Mouse (Mus musculus): ENCODE results near the gene Kcp. TPM values are rescaled to one million over a fixed set of nuclear protein-coding genes. Genes with fewer than 3 reads are reported as not detected.

The Kcp gene
- total RNA-seq, 2 experiments from 2014 or later: 1.5 to 1.8 TPM

- no peak for DNase-seq (ENCODE audit: low spot score in 2 of 2)
- intact Hi-C loops (cut with DNase I): no loop called here
Observed at GRCm38 (mm10) chr6:29525256-29525655, 17.5 kb upstream of the Kcp start.

GRCm38 (mm10) chr6:29524034-29524489 lies 16.3 kb upstream of the Kcp start:
- peak in 1 of 2 experiments; percentile 27 for DNase-seq (ENCODE audit: low spot score in 2 of 2)
- intact Hi-C loops (cut with DNase I): no loop called here

GRCm38 (mm10) chr6:29523301-29524033 lies 15.7 kb upstream of the Kcp start:
- intact Hi-C loops (cut with DNase I): no loop called here
- no peak for DNase-seq (ENCODE audit: low spot score in 2 of 2)

GRCm38 (mm10) chr6:29522626-29523300 lies 15.0 kb upstream of the Kcp start:
- intact Hi-C loops (cut with DNase I): no loop called here
- no peak for DNase-seq (ENCODE audit: low spot score in 2 of 2)

- intact Hi-C loops (cut with DNase I): loop anchor here (5.0 kb wide), 1 partner anchor 130 kb away; no protein-coding TSS in a partner anchor
- peak; percentile 53 to 72 for DNase-seq (ENCODE audit: low spot score in 2 of 2)
Observed at GRCm38 (mm10) chr6:29517139-29517538, 9.4 kb upstream of the Kcp start.

- no peak for DNase-seq (ENCODE audit: low spot score in 2 of 2)
- intact Hi-C loops (cut with DNase I): no loop called here
Observed at GRCm38 (mm10) chr6:29513284-29513683, 5.5 kb upstream of the Kcp start.

GRCm38 (mm10) chr6:29509086-29509485 lies 1.3 kb upstream of the Kcp start:
- intact Hi-C loops (cut with DNase I): no loop called here
- no peak for DNase-seq (ENCODE audit: low spot score in 2 of 2)

GRCm38 (mm10) chr6:29506834-29507233 lies 918 bp downstream of the Kcp start:
- DNase-seq (ENCODE audit: low spot score in 2 of 2): no peak
- intact Hi-C loops (cut with DNase I): no loop called here

- no peak for DNase-seq (ENCODE audit: low spot score in 2 of 2)
- intact Hi-C loops (cut with DNase I): no loop called here
Observed at GRCm38 (mm10) chr6:29505493-29505892, 2.3 kb downstream of the Kcp start.

GRCm38 (mm10) chr6:29501599-29501998 lies 6.2 kb downstream of the Kcp start:
- intact Hi-C loops (cut with DNase I): no loop called here

GRCm38 (mm10) chr6:29500810-29501209 lies 6.9 kb downstream of the Kcp start:
- no peak for DNase-seq (ENCODE audit: low spot score in 2 of 2)
- intact Hi-C loops (cut with DNase I): no loop called here

More at GRCm38 (mm10) chr6:29501599-29501998, 6.2 kb downstream of the Kcp start:
- DNase-seq (ENCODE audit: low spot score in 2 of 2): no peak

GRCm38 (mm10) chr6:29500177-29500576 lies 7.6 kb downstream of the Kcp start:
- intact Hi-C loops (cut with DNase I): no loop called here
- no peak for DNase-seq (ENCODE audit: low spot score in 2 of 2)

GRCm38 (mm10) chr6:29497791-29498190 lies 10.0 kb downstream of the Kcp start:
- no peak for DNase-seq (ENCODE audit: low spot score in 2 of 2)
- intact Hi-C loops (cut with DNase I): no loop called here

- intact Hi-C loops (cut with DNase I): no loop called here
- no peak for DNase-seq (ENCODE audit: low spot score in 2 of 2)
Observed at GRCm38 (mm10) chr6:29496270-29496669, 11.5 kb downstream of the Kcp start.

GRCm38 (mm10) chr6:29494101-29494500 lies 13.7 kb downstream of the Kcp start:
- intact Hi-C loops (cut with DNase I): no loop called here
- no peak for DNase-seq (ENCODE audit: low spot score in 2 of 2)

- intact Hi-C loops (cut with DNase I): no loop called here
- DNase-seq (ENCODE audit: low spot score in 2 of 2): no peak
Observed at GRCm38 (mm10) chr6:29485951-29486350, 21.8 kb downstream of the Kcp start.

- intact Hi-C loops (cut with DNase I): no loop called here
- DNase-seq (ENCODE audit: low spot score in 2 of 2): peak; percentile 23 to 24
Observed at GRCm38 (mm10) chr6:29484716-29485559, 22.8 kb downstream of the Kcp start.

- DNase-seq (ENCODE audit: low spot score in 2 of 2): no peak
- intact Hi-C loops (cut with DNase I): no loop called here
Observed at GRCm38 (mm10) chr6:29482691-29483090, 25.1 kb downstream of the Kcp start.

GRCm38 (mm10) chr6:29474736-29475135 lies 33.0 kb downstream of the Kcp start:
- intact Hi-C loops (cut with DNase I): no loop called here

More at GRCm38 (mm10) chr6:29474736-29475135, 33.0 kb downstream of the Kcp start:
- no peak for DNase-seq (ENCODE audit: low spot score in 2 of 2)
